Mouse (Mus musculus) c-Kit-positive CD71-positive TER-119-negative erythroid progenitor cells, embryonic 14.5 days (primary cell): ENCODE measurements at regions not wholly inside any gene's neighbourhood (a gene's known extent, or its start where the extent isn't known, plus 50 kb on each side); places are given as distances from the start of the nearest gene placed in this dataset.
"Not testable (repeated sequence)": the region's sequence is repeated elsewhere in the genome, so short reads cannot be mapped to it uniquely, and the experiment has no call there.

ENCODE experiments used
- DNase-seq: peaks from one replicate; pipeline ENCODE4 v3.0.0-alpha.2; 2013; ENCODE audit warnings: low read depth

DNA sequence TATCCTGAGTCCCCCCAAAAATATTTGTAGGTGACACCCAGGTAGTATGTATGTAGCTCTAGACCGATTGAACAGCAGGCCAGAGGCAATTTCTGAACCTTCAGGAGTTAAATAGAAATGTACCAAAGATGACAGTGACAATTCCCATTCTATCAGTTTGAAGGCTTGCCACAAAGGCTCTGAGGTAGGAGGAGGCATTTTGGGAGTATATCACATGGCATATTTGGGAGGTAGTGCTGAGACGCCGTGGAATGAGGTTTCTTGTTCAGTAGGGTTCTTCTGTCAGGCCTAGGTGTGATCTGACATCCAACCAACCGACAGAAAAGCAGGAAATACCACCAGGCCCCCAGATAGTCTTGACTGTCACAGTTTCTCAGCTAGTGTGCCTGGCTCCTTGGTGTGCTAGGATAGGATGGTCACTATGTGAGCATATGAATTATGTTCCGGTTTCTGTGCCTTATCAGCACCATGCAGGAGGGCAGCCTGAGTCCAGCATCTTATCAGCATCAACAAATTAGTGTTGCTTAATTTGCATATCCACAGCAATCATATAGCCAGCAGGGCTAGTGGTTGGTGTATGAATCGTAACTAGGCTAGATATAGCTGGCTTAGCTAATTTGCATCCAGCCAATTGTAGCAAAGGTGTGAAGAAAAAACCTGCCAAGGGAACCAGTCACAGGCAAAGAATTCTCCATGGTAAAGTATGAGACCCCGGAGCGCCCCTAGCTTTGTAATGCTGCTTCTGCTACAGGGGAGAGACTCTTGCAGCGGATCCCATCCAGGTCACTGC is 136.3 kb upstream of the Bcor start:
- peak; percentile 56 for DNase-seq

- no peak for DNase-seq
Measured at GRCm38 (mm10) chrX:12298609-12299008, 138.5 kb upstream of the Bcor start.

- no peak for DNase-seq
Measured at GRCm38 (mm10) chrX:12299236-12299635, 139.1 kb upstream of the Bcor start.

DNA sequence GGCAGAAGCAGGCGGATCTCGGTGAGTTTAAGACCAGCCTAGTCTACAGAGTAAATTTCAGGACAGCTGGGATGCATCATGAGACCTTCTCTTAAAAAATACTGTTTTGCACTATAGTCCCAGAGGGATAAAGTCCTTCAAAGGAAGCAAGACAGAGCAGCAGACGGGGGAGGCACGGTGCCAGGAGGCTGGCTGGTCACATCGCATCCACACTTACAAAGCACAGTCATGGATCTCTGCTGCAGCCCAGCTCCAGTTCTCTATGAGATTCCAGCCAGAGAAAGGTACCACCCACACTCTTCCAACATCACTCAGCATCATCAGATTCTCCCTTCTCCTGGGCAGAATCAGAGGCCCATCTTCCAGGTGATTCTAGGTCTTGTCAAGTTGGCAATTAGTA is 144.5 kb upstream of the Bcor start:
- no peak for DNase-seq

DNA sequence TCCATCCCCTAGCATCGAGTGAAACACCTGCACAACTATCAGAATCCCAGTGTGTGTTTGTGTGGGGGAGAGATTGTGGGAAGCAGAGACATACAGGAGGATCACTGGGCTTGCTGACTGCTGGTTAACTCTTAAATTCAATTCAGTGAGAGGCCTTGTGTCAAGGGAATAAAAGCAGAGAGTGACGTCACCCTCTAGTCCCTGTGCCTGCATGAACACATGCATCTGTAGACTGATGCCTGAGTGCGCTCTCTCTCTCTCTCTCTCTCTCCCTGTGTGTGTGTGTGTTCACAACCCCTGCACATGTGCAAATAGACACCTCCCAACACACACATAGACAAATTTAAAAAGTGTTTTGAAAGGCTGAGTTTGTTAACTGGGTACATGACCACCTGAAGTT is 146.8 kb upstream of the Bcor start:
- DNase-seq: no peak

- no peak for DNase-seq
Measured at GRCm38 (mm10) chrX:12312534-12312933, 152.4 kb upstream of the Bcor start.

DNA sequence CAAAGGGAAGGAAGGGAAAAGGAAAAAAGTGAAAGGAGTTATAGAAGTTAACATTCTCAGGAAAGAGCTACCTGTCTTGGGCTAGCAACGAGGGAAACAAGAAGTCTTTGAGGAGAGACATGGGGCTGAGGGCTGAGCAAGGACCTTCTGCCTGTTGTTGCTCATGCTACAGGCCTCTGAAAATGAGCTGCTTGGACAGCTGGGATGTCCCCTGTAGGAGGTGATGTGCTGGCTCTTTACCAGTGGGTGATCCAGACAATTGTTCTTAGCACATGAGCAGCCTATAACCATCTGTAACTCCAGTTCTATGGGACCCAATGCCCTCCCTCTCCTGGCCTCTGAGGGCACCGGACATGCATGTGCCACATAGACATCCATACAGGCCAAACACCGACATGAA is 155.5 kb upstream of the Bcor start:
- DNase-seq: no peak

GRCm38 (mm10) chrX:12317488-12317887 is 157.3 kb upstream of the Bcor start:
- not testable (repeated sequence) for DNase-seq

DNA sequence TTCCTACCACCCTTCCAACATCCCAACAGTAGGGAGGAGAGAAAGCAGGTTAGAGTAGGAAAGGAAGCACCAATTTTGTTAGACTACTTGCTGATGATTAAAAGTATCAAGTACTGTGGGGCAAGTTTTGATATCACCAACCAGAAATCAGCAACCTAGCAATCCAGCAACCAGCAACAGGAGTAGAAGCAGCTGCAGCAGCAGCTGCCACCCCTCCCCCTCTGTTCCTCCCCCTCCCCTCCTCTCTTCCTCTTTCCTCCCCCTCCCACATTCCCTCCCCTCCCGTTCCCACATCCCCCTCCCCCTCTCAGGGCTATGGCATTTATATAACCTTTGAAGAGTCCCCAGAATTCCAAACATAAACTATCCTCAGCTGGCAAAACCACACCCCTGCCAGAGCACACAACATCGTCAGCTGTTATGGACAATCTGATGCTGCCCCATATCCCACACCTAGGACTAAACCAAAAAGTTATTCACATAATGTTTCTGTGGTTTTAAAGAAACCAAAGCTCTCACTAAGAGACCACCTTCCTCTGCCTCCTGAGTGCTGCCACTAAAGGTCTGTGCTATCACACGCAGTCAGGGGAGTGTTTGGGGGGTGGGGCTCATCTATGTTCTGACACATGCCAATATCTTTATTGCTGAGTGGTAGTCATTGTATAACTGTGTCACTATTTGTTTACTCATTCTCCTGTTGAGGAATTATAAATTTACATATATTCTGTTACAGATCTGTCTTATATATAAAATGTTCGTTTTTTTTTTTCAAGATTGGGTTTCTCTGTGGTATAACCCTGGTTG is 158.9 kb upstream of the Bcor start:
- no peak for DNase-seq

DNA sequence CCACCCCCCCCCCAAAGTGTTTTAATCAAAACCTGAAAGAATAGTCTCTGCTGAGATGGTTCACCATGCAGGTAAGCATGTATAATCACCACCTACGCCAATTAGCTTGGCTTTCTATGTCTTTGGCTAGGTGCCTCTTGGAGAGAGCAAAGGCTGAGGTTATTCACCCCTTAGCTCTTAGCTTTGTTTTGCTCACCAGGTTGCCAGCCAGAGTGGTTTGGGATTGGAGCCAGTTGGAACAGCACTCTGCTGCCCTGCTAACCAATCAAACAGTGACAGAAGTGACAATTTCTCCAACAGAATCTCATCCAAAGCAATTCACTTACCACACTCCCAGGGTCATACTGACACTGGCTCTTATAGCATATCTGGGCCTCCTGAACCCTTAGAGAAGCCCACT is 162.3 kb upstream of the Bcor start:
- no peak for DNase-seq

- no peak for DNase-seq
Measured at GRCm38 (mm10) chrX:12323268-12323667, 163.1 kb upstream of the Bcor start.

- no peak for DNase-seq
Measured at GRCm38 (mm10) chrX:12323812-12324211, 163.7 kb upstream of the Bcor start.

DNA sequence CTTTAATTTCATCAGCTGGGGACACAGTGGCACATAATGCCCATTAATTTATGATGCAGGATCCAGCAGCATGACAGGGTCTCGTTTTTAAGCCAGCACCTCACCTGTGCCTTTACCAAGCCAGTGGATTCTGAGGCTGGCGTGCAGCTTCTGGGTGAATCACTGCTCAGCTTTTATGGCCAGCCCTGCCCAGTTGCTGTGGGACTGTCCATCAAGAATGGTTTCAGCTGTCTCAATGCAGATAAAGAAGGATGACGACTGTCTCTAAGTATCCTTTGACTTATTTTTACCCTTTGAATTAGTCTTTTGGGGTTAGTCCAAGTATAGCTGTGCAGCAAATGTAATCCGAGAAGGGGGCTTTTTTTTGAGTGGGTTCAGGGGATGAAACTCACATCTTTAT is 167.3 kb upstream of the Bcor start:
- DNase-seq: no peak

- no peak for DNase-seq
Measured at GRCm38 (mm10) chrX:12340561-12340960, 180.4 kb upstream of the Bcor start.

DNA sequence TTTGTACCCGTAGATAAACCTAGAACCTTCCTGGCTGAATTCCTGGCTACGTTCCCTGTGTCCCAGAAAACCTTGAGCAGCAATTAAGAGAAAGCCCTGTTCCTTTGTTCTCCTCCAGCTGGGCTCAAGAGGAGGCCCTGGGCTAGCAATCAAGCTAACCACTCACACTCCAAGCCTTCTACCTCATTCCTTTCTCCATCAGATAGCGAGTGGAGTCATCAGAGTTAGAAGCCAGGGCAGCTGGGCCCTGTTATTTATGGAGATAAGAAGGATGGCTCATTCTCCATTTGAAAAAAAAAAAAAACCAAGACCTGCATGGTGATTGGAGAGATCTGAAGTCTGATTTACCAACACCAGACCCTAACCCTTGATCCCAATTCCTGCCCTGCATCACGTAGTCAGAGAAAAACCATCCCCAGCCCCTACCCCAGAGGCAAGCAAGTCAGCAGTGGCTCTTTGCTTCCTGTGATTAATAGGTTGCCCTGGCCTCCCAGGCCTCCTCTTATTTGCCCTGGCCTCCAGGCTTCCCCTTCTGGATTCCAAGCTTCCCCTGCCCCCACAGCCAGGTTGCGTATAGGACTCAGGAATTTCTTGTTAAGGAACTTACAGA is 181.3 kb upstream of the Bcor start:
- DNase-seq: no peak

- DNase-seq: no peak
Measured at GRCm38 (mm10) chrX:12344805-12345555, 184.8 kb upstream of the Bcor start.

DNA sequence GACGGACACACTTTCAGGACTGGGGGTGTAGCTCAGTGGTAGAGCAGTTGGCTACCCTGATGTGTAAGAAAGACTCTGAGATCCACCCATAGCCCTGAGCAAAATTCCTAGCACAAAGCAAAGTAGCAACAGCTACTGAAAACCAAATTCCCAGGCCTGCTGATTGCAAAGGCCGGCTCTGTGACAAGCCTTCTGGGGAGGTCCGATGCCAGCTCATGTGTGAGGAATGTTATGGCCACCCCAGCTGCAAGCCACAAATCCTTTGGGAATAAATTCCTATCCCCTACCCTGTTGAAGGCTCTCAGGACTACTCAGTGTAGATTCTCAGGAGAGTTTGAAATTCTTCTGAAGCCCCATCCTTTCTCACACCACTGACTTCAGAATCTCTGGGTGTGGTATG is 186.7 kb upstream of the Bcor start:
- DNase-seq: no peak

- peak; percentile 8 for DNase-seq
Measured at GRCm38 (mm10) chrX:12348117-12348516, 188.0 kb upstream of the Bcor start.

- no peak for DNase-seq
Measured at GRCm38 (mm10) chrX:12354875-12355274, 194.7 kb upstream of the Bcor start.

DNA sequence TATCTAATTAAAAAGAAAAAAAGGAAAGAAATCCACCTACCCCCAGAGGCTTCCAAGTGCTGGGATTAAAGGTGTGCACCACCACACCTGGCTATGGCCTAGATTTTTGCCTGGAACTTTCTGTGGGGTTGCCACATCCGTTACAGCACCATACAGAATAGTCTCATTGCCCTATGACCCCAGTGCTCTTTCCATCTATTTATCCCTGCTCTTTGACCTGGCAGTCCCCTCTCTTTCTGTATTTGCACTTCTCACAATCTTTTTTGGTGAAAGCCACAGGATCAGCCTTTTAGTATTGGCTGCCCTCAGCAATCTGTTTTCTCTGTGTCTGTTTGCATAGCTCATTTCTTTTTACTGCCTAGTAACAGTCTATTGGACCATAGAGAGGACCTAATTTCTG is 197.9 kb upstream of the Bcor start:
- no peak for DNase-seq

DNA sequence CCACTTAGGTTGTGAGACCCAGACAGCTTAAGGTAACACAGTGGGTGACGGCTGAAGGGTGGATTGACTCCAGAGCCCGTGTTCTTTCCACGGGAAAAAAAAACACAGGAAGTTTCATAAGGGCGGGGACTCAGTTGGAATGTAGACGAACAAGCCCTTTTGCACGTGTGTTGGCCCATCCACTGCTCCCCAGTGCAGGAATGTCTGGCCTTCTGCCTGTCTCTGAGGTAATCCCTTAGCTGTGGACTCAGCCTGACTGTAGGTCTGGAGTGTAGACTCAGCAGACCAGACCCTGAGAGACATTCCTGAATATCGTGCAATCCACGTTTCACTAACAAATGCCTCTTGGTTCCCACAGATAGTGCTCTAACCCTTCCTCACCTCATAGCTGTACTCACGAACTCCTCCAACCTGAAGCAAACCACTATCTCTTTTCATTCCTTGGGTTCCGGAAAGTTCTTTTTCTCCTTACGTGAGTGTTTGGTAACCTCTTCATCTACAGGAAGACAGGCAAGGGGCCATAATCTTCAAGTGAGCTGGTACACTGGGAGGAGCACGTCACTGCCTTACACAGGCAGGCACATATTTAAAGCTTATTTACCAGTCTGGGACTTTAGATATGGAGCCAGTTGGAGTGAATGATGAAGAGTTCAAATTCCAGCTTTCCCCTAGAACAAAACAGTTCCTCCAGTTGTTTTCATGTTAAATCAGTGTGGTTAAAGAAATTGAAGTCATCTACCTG is 205.6 kb upstream of the Bcor start:
- DNase-seq: no peak

- DNase-seq: no peak
Measured at GRCm38 (mm10) chrX:12366801-12367200, 206.6 kb upstream of the Bcor start.
